12 mouse cellular contexts compared by ENCODE assay signal in genomic region chr16:45990901-45991676, GRCm38 (mm10). TPM values are rescaled to one million over a fixed set of nuclear protein-coding genes. Genes with fewer than 3 reads are reported as not detected.
A peak's percentile ranks its signal among the peaks of the same experiment; 100 is the strongest.
DNase-seq lines count a peak whose midpoint lies in the region; ATAC-seq lines count a peak whose summit lies in the region.
"Had no signal": no experiment of that assay in that cellular context is flagged by ENCODE, and none has a peak within 500 bp of the region (broad histone marks: within the 10 kb centered on the region; RNA-seq: fewer than 3 reads in every experiment).

No protein-coding gene starts in this region.

- H3K4me2 ChIP-seq in hindbrain, embryonic 16.5 days (ENCODE audit: low read length): no peak overlapping the region
- H3K4me2 ChIP-seq: limb, embryonic 15.5 days; neural tube, embryonic 12.5 days had no signal

- ATAC-seq in hindbrain, embryonic 16.5 days: no peak

- H3K27ac ChIP-seq in hindbrain, embryonic 10.5 days: no peak overlapping the region
- no peak overlapping the region for H3K27ac ChIP-seq in hindbrain, embryonic 16.5 days (ENCODE audit: low read depth, low read length)
- H3K27ac ChIP-seq: limb, embryonic 15.5 days; neural tube, embryonic 12.5 days had no signal

- 0 out of 2 replicates have a peak, but pooled peaks cover 2% of the 10 kb centered on the region for H3K4me1 ChIP-seq in hindbrain, embryonic 10.5 days (replicated peaks)
- H3K4me1 ChIP-seq in hindbrain, embryonic 16.5 days (ENCODE audit: control insufficient read depth, insufficient read depth, low read depth, low read length): no peaks in the 10 kb centered on the region
- H3K4me1 ChIP-seq: limb, embryonic 15.5 days; neural tube, embryonic 12.5 days had no signal

- no peak overlapping the region for H3K9ac ChIP-seq in hindbrain, embryonic 16.5 days (ENCODE audit: low read depth, low read length)
- H3K9ac ChIP-seq: limb, embryonic 15.5 days; neural tube, embryonic 12.5 days had no signal

- H3K36me3 ChIP-seq in hindbrain, embryonic 10.5 days: no peaks in the 10 kb centered on the region
- H3K36me3 ChIP-seq in hindbrain, embryonic 16.5 days (ENCODE audit: control insufficient read depth, insufficient read depth, low read length): no peaks in the 10 kb centered on the region
- H3K36me3 ChIP-seq: limb, embryonic 15.5 days; neural tube, embryonic 12.5 days had no signal

- WGBS in hindbrain, embryonic 10.5 days: 49% methylated on average over 10 of the region's 10 CpGs
- WGBS in hindbrain, embryonic 16.5 days: 50% methylated on average over 10 of the region's 10 CpGs

- peak; percentile 11 for DNase-seq in hindbrain, embryonic 10.5 days (ENCODE audit: low spot score)
- peak; percentile 51 for DNase-seq in thymus, postnatal 0 days (ENCODE audit: low spot score)
- DNase-seq in thymus, adult 18-20 months: no peak
- peak; percentile 37 for DNase-seq in embryo, embryonic 9.5 days (ENCODE audit: extremely low spot score)
- DNase-seq in right cerebral cortex, postnatal 36 days (ENCODE audit: low spot score in 2 of 2): no peak
- no peak for DNase-seq in frontal cortex, adult 2 months (ENCODE audit: extremely low spot score in 1 of 2, low spot score in 1 of 2)
- DNase-seq in right cerebral cortex, postnatal 25 days: no peak
- DNase-seq: cerebellum, adult 9-10 months; kidney, adult 11 months had no signal

- H3K4me3 ChIP-seq in hindbrain, embryonic 10.5 days: no peak overlapping the region
- H3K4me3 ChIP-seq in hindbrain, embryonic 16.5 days (ENCODE audit: low read length): no peak overlapping the region
- H3K4me3 ChIP-seq: limb, embryonic 15.5 days; neural tube, embryonic 12.5 days had no signal

- no peaks in the 10 kb centered on the region for H3K27me3 ChIP-seq in hindbrain, embryonic 10.5 days (ENCODE audit: insufficient read depth, poor library complexity, severe bottlenecking)
- no peaks in the 10 kb centered on the region for H3K27me3 ChIP-seq in hindbrain, embryonic 16.5 days (replicated peaks; ENCODE audit: control insufficient read depth, insufficient read depth, low read length)
- H3K27me3 ChIP-seq: limb, embryonic 15.5 days; neural tube, embryonic 12.5 days had no signal

- H3K9me3 ChIP-seq in hindbrain, embryonic 10.5 days: no peaks in the 10 kb centered on the region
- no peaks in the 10 kb centered on the region for H3K9me3 ChIP-seq in hindbrain, embryonic 16.5 days (ENCODE audit: control insufficient read depth, low read length)
- H3K9me3 ChIP-seq: limb, embryonic 15.5 days; neural tube, embryonic 12.5 days had no signal

RNA-seq across cellular contexts. Expression of gene Plcxd2, which starts 18.9 kb away (rescaled TPM):
- 3.0 and 3.3 TPM in 2 replicates for polyA plus RNA-seq in hindbrain, embryonic 10.5 days (2016; fragmentation: Nextera tagmentation; extraction: Ambion mirVana)
- 16.1 and 16.6 TPM in 2 replicates for polyA plus RNA-seq in hindbrain, embryonic 16.5 days (2015; fragmentation: Nextera tagmentation; extraction: Ambion mirVana)
- 7.4 and 7.5 TPM in 2 replicates for polyA plus RNA-seq in thymus, postnatal 0 days (2015; fragmentation: Nextera tagmentation; extraction: Ambion mirVana)
- polyA plus RNA-seq in frontal cortex, adult 2 months (2012; rRNA removed): 28.2 and 33.5 TPM in 2 replicates

RNA-seq across cellular contexts. Expression of gene Phldb2, which starts 37.7 kb away (rescaled TPM):
- polyA plus RNA-seq in hindbrain, embryonic 10.5 days (2016; fragmentation: Nextera tagmentation; extraction: Ambion mirVana): 25.7 and 33.2 TPM in 2 replicates
- polyA plus RNA-seq in hindbrain, embryonic 16.5 days (2015; fragmentation: Nextera tagmentation; extraction: Ambion mirVana): 6.8 and 7.9 TPM in 2 replicates
- 2.2 and 2.6 TPM in 2 replicates for polyA plus RNA-seq in thymus, postnatal 0 days (2015; fragmentation: Nextera tagmentation; extraction: Ambion mirVana)
- 6.2 and 7.0 TPM in 2 replicates for polyA plus RNA-seq in frontal cortex, adult 2 months (2012; rRNA removed)

Comparison
In these comparisons a context has a peak if more than half of its experiments do, and no peak if none do; other contexts are left out.
1. DNase-seq: peak in hindbrain, embryonic 10.5 days (single experiment), thymus, postnatal 0 days (single experiment) and embryo, embryonic 9.5 days (single experiment); none in thymus, adult 18-20 months (0 of 2), right cerebral cortex, postnatal 36 days (0 of 2), frontal cortex, adult 2 months (0 of 2) and right cerebral cortex, postnatal 25 days (single experiment).